Mouse (Mus musculus) layer of hippocampus, adult 2 months (tissue): ENCODE data around the gene Lsamp. TPM values are rescaled to one million over a fixed set of nuclear protein-coding genes. Genes with fewer than 3 reads are reported as not detected.

Source experiments
- DNase-seq, 2 experiments: peaks; one replicate each; pipeline ENCODE4 v3.0.0; 2022; ENCODE audit warnings: low spot score in 2 of 2
- H3K27ac ChIP-seq: fragments of 200-600 bp; 2 replicates; pipeline ENCODE4 v1.8.1; 2022
- H3K4me3 ChIP-seq: fragments of 200-600 bp; 2 replicates; pipeline ENCODE4 v1.8.1; 2022; ENCODE audit warnings: mild to moderate bottlenecking
- CTCF ChIP-seq: fragments of 200-600 bp; conservative IDR thresholded peaks from 2 replicates; pipeline ENCODE4 v1.8.1; 2022; ENCODE audit warnings: antibody characterized with exemption, mild to moderate bottlenecking, moderate library complexity
- total RNA-seq, 2 experiments: library from RNA; stranded (reverse); gene quantifications; 2 replicates each; pipeline ENCODE4 v1.2.3; 2021

Gene Lsamp
- total RNA-seq, 2 experiments from 2014 or later, result 444 to 449 TPM

DNA sequence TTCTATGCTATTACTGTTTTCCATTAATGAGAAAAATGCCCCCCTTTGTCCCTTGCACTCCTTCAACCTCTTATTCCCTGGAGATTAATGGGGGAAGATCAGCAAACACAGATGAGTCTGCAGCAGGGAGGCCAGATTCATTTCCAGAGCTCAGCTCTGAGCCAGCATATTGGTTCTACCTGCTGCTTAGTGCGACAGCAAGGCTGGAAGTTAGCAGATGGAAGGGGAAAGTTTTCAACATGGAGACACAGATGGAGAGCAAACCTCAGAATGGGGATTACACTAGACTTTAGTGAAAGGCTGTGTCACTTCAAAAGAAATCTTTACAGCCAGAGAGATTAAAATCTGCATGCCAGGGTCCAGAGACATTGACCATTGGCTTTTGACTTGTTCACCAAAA, 1188.7 kb downstream of the Lsamp start:
- H3K4me3 ChIP-seq, result no peak overlapping the region
- no peak for TF ChIP-seq CTCF
- peak; percentile 41 to 60 for DNase-seq
- H3K27ac ChIP-seq, result no peak overlapping the region; the same call in 1 of the 2 replicates

DNA sequence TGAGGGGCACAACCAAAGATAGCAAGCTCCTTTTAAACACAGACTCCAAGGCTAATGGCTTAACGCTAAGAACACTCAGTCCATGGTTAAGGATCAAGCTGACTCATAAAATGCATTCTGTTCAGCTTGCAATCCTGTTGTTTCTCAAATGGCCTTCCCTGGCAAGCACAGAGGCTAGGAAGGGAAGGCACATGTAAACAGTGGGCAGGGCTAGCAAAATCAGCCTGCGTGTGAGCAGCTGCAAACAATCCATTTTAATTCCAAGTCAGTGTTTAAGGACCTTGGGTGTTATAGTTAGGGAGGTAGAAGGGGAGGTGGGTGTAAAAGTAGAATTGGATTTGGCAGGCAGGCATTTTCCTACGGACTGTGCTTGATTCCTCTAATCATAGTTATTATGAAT, 1195.4 kb downstream of the Lsamp start:
- H3K27ac ChIP-seq, result peak overlapping the region; percentile 71
- no peak for DNase-seq
- TF ChIP-seq CTCF, result no peak
- H3K4me3 ChIP-seq, result no peak overlapping the region

DNA sequence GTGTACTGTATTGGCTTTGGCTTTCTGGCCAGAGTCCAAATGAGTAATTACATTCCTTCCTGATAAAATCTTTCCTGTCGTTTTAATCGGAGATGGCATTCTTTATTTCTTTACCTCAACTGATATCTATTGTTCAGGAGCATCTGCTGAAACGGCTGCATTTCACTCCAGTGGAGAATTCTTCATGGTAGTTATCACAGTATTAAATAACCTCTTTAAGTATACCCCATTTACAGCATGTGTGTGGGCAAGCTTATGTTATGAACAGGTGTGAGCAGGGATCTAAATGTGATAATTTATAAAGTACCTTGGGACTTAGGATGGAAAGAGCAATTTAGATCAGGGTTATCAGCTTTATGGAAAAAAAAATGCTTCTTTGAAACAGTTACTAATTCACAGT, 1196.7 kb downstream of the Lsamp start:
- no peak for TF ChIP-seq CTCF
- no peak overlapping the region; the same call in 1 of the 2 replicates for H3K27ac ChIP-seq
- H3K4me3 ChIP-seq, result no peak overlapping the region
- no peak for DNase-seq

DNA sequence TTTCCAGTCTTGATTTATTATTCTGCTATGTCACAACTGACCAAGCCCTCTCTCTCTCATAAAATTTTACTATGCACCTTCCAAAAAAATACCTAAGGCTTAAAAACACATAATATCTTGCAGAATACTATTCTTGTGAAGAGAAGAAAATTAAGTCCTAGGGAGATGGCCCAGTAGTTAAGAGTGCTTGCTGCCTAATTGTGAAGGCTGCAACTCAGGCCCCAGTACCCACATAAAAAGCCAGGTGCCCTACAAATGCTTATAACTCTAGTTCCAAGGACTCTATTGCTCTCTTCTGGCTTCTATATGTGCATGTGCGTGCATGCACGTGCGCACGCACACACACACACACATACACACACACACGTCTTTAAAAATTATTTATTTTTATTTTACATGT, 1225.9 kb downstream of the Lsamp start:
- no peak for TF ChIP-seq CTCF
- Histone ChIP-seq H3K27ac (no peak overlapping the region), H3K4me3 (no peak overlapping the region)
- no peak for DNase-seq

DNA sequence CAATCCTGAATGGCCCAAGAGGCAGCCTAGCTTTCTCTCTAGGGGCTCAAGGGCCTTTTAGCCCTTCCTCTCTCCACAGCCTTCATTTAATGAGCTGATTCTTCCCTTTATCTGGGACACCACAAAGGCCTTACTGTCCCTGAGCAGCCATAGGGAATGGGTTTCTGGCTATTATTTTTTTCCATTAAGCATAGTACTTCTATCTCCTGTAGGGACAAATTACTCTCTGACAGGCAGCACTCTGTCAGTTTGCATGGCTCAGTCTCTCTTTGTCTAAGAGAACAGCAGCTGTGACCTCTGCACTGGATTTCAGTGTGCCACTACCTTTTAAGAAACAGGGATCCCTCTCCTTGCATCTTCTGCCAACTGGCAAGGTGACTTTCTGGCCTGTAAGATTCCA, 1251.7 kb downstream of the Lsamp start:
- TF ChIP-seq CTCF, result no peak
- no peak overlapping the region for H3K27ac ChIP-seq

DNA sequence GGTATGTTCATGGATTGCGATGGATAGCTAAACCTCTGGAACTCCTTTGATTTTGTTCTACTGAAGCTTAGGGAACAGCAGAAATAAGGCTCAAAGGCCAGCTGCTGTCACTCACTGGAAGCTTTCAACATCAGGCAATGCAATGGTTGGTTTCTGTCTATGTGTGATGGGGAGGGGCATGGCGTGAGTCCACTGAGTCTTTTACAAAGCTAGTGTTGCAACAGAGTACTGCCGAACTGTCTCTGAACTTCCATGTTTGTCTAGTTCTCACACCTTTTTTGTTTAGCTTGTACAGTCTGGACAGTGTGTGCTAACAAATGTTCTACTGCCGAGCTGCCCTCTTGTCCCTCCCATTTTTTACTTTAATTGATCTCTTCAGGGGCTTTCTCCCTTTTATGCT, 1258.7 kb downstream of the Lsamp start:
- no peak for TF ChIP-seq CTCF
- no peak for DNase-seq
- Histone ChIP-seq H3K27ac (no peak overlapping the region), H3K4me3 (no peak overlapping the region)

More for the DNA sequence above, 1251.7 kb downstream of the Lsamp start:
- DNase-seq, result no peak
- no peak overlapping the region for H3K4me3 ChIP-seq

DNA sequence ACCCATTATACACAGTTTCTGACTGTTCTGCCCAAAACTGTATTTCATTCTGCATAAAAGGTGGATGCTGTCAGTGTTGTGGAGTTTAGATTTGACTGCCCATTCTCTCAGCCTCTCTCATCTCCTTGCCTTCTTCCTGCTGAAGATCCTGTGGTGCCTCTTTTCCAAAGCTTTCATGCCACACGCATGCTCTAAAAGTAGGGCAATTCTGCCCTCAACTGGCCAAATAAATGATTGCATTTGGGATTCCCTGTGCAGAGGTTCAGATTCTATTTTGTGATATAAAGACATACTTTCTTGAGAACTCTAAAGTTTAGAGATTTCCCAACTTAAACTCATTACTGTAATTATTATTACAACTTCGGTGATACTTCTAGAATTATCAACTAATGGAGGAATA, 1260.5 kb downstream of the Lsamp start:
- Histone ChIP-seq H3K27ac (no peak overlapping the region), H3K4me3 (no peak overlapping the region)
- DNase-seq, result peak; percentile 68 to 79
- TF ChIP-seq CTCF, result peak; percentile 87

DNA sequence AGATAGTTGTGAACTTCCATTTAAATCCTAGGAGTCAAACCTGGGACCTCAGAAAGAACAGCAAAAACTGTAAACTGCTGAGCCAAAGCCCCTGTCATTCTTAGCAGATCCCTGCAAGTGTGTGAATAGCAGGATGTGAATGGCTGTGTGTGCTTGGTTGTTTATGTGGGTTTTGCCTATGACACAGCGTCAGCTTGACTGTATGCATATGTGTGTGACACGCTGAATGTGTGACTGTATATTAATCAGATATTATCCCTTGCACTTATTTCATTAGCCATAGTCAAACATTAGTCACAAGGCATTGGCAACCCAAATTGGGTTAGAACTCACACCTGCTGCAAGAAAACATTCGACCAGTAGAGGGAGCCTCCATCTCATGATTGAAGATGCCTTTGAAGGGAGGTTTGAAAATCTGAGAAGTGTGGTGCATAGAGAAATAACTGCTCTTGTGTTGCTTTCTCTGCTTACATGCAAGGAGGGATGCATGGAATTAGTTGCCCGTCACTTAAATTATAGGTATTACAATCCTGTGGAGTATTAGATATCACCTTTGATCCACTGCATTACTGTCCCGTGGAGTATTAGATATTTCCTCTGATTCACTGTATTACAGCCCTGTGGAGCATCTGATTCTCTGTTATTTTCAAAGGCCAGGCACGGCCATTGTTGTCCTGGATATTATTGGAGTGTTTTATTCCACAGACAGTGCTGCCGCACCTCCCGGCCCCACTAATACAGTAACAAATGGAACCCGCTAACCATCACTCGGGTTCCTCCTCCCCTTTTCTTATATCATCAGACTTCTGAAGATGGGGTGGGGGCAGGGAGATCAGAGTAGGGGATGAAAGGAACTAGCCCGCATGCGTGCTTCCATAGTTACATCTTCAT, 1274.2 kb downstream of the Lsamp start:
- TF ChIP-seq CTCF, result peak; percentile 94
- no peak overlapping the region for H3K27ac ChIP-seq
- no peak overlapping the region for H3K4me3 ChIP-seq
- peak; percentile 85 to 87 for DNase-seq

DNA sequence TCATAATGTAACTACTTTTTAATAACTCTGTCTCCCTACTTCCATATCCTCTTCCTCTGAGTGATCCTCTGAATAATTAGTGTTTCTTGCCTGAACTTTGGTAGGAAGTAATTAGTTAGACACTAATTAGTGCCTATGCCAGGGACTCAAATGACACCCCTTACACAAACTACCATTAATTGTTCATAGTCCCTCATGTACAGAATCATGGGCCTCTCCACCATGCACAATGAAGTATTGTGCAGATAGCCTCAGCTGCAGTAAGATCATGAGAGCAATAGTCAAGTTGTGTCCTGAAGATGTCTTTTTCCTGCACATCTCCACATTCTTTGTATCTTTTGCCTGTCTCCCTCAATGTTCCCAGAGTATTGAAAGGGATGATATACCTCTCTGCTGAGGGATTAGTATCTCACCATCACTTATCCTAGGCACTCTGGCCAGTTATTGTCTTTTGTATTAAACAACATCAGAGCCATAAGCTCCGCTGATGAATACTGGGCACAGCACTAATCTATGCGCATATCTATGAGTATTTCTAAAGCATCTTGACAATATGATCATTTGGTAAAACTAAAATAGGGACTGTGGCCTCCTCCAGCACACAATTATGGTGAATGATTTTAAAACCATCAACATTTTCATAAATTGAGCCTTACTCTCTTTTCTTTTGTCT, 1292.0 kb downstream of the Lsamp start:
- no peak overlapping the region for H3K4me3 ChIP-seq
- no peak overlapping the region for H3K27ac ChIP-seq
- no peak for DNase-seq
- TF ChIP-seq CTCF, result no peak

DNA sequence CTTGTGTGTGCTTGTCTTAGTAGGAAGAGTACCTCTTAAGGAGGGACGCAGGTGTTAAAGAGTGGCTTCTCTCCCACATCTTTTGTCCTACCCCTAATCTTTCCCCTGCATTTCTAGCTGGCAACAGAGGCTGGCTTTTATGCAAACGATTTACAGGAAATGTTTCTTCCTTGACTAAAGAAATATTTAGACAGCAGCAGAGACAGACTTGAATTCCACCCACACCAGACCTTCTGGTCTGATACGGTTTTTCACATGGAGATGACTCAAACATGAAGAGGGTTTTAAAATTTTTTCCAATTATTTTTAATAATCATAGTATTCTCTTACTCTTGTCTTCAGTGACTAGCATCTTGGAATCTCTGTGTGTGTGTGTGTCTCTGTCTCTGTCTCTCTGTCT, 1333.8 kb downstream of the Lsamp start:
- Histone ChIP-seq H3K27ac (peak overlapping the region; percentile 43), H3K4me3 (no peak overlapping the region)
- no peak for TF ChIP-seq CTCF
- DNase-seq, result peak; percentile 33 to 63

DNA sequence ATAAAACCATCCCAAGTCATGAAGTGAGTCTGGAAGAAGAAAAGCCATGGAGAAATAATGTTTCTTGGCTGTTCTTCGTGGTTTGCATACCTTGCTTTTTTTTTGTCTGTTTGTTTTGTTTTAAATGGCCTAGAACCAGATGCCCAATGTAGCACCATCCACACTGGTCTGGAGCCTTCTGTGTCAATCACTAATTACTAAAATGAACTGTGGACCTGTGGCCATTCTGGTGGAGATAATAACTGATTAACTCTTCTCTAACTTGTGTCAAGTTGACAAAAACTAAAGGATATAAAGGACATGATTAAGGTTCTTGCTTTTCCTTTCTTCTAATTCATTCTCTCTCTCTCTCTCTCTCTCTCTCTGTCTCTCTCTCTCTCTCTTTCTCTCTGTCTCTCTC, 1359.3 kb downstream of the Lsamp start:
- Histone ChIP-seq H3K4me3 (no peak overlapping the region), H3K27ac (no peak overlapping the region)
- no peak for TF ChIP-seq CTCF
- DNase-seq, result no peak

DNA sequence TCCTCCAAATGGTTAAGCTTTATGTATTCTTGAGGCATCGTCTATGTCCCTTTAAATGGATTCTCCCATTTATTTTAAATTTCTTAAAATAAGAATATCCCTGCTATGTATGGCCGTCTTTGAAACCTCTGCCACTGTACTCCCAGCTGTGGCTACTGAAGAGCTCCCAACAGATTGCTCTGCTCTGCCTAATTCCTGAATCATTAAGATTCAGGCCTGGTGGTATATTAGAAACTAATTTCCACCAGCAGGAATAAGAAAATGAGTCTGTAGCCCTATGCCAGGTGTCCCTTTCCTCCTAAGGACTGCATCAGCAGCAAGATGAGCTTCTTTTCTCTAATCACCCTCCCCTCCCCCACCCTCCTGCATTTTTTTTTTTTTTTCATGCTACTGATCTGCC, 1381.0 kb downstream of the Lsamp start:
- Histone ChIP-seq H3K27ac (no peak overlapping the region), H3K4me3 (no peak overlapping the region)
- no peak for DNase-seq
- TF ChIP-seq CTCF, result no peak

DNA sequence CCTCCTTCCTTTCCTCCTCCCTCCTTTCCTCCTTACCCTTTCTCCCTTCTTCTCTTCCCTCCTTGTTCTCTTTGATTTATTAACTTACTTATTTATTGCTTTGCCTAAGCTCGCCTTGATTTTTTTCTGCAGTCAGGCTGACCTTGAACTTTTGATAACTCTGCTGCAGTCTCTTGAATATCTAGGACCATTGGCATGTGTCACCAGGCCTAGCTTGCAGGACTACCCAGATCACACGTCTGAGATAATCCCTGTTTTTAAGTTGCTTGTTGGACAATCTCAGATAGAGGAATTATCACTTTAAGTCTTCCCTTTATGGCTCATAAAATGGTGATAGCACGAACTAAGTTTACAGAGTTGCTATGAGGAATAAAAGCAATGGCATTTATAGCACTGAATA, 1399.5 kb downstream of the Lsamp start:
- no peak overlapping the region for H3K27ac ChIP-seq
- H3K4me3 ChIP-seq, result no peak overlapping the region
- no peak for DNase-seq
- no peak for TF ChIP-seq CTCF

DNA sequence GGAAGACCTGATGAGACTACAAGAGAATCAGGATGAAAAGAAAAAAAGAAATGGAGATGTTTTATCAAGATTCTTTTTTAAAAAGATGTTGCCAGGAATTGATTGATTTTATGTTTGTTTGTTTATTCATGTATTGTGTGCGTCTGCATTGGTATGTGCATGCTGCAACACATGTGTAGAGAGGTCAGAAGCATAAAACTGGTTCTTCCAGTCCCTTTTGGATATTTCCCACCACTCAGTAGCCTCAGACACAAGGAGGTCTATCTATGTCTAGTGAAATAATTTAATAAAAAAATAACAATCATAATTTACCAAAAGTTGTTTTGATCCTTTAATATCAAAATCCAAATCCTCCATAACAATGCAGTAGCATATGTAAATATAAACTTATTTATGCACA, 1400.1 kb downstream of the Lsamp start:
- Histone ChIP-seq H3K4me3 (no peak overlapping the region), H3K27ac (no peak overlapping the region)
- DNase-seq, result no peak
- no peak for TF ChIP-seq CTCF
